ENCODE assay signal across 9 mouse cellular contexts in genomic region chr9:71126205-71126604, GRCm38 (mm10). TPM values are rescaled to one million over a fixed set of nuclear protein-coding genes. Genes with fewer than 3 reads are reported as not detected.
DNase-seq lines count a peak whose midpoint lies in the region; ATAC-seq and TF ChIP-seq lines count a peak whose summit lies in the region.
"Had no signal": no experiment of that assay in that cellular context is flagged by ENCODE, and none has a peak within 500 bp of the region (broad histone marks: within the 10 kb centered on the region; RNA-seq: fewer than 3 reads in every experiment).

No protein-coding gene starts in this region.

- H3K27ac ChIP-seq in midbrain, embryonic 14.5 days (replicated peaks; ENCODE audit: low read depth, low read length), result no peak overlapping the region
- H3K27ac ChIP-seq in midbrain, embryonic 16.5 days (ENCODE audit: low read length), result no peak overlapping the region
- no peak overlapping the region for H3K27ac ChIP-seq in spleen, adult 2 months (ENCODE audit: insufficient read depth, low read length)
- H3K27ac ChIP-seq: heart, embryonic 13.5 days had no signal

- no peak for TF ChIP-seq POLR2A in spleen, adult 2 months (IDR thresholded peaks at IDR 0.05; ENCODE audit: low read depth, low read length)

- DNase-seq in adrenal gland, adult (ENCODE audit: inconsistent age in 2 of 2, low spot score in 1 of 2), result peak; percentile 9 to 62
- no peak for DNase-seq in adrenal gland, postnatal 4 days (ENCODE audit: low spot score in 2 of 2)
- peak; percentile 39 for DNase-seq in midbrain, embryonic 14.5 days
- peak; percentile 36 for DNase-seq in cerebellum, adult 9-10 months
- peak; percentile 26 to 31 for DNase-seq in layer of hippocampus, postnatal 10 days (ENCODE audit: low spot score in 2 of 2)
- peak; percentile 3 to 47 for DNase-seq in spleen, adult 2 months (ENCODE audit: low read depth in 1 of 2, low spot score in 2 of 2)
- DNase-seq in ovary, postnatal 10 days (ENCODE audit: low spot score), result no peak

- no peaks in the 10 kb centered on the region for H3K36me3 ChIP-seq in midbrain, embryonic 14.5 days (ENCODE audit: control insufficient read depth, insufficient read depth, low read length)
- no peaks in the 10 kb centered on the region for H3K36me3 ChIP-seq in midbrain, embryonic 16.5 days (ENCODE audit: control insufficient read depth, insufficient read depth, low read length)
- no peaks in the 10 kb centered on the region for H3K36me3 ChIP-seq in spleen, adult 2 months (ENCODE audit: control insufficient read depth, insufficient read depth, low read length)
- H3K36me3 ChIP-seq: heart, embryonic 13.5 days had no signal

- no peak overlapping the region for H3K4me2 ChIP-seq in midbrain, embryonic 14.5 days (ENCODE audit: low read length)
- no peak overlapping the region for H3K4me2 ChIP-seq in midbrain, embryonic 16.5 days (ENCODE audit: low read length)
- H3K4me2 ChIP-seq: heart, embryonic 13.5 days had no signal

- H3K4me1 ChIP-seq in midbrain, embryonic 14.5 days (ENCODE audit: control insufficient read depth, insufficient read depth, low read length), result no peaks in the 10 kb centered on the region
- no peaks in the 10 kb centered on the region for H3K4me1 ChIP-seq in midbrain, embryonic 16.5 days (ENCODE audit: control insufficient read depth, insufficient read depth, low read length)
- no peaks in the 10 kb centered on the region for H3K4me1 ChIP-seq in spleen, adult 2 months (ENCODE audit: control insufficient read depth, insufficient read depth, insufficient read length)
- H3K4me1 ChIP-seq: heart, embryonic 13.5 days had no signal

- H3K27me3 ChIP-seq in midbrain, embryonic 14.5 days (ENCODE audit: control insufficient read depth, insufficient read depth, low read length), result no peaks in the 10 kb centered on the region
- H3K27me3 ChIP-seq in midbrain, embryonic 16.5 days (ENCODE audit: control insufficient read depth, insufficient read depth, low read depth, low read length), result no peaks in the 10 kb centered on the region
- no peaks in the 10 kb centered on the region for H3K27me3 ChIP-seq in spleen, adult 2 months (ENCODE audit: control insufficient read depth, insufficient read depth, low read length)

- no peak for ATAC-seq in midbrain, embryonic 14.5 days (ENCODE audit: low FRiP score, low TSS enrichment)
- no peak for ATAC-seq in midbrain, embryonic 16.5 days

- H3K9ac ChIP-seq in midbrain, embryonic 14.5 days (replicated peaks; ENCODE audit: low read length), result no peak overlapping the region
- H3K9ac ChIP-seq in midbrain, embryonic 16.5 days (ENCODE audit: low read depth, low read length), result no peak overlapping the region
- H3K9ac ChIP-seq: heart, embryonic 13.5 days had no signal

- TF ChIP-seq CTCF in spleen, adult 2 months (IDR thresholded peaks at IDR 0.05; ENCODE audit: extremely low read depth, insufficient read depth, insufficient read length, insufficient replicate concordance), result no peak

- no peak overlapping the region for H3K4me3 ChIP-seq in midbrain, embryonic 14.5 days (replicated peaks; ENCODE audit: low read depth, low read length)
- H3K4me3 ChIP-seq in midbrain, embryonic 16.5 days (ENCODE audit: low read depth, low read length), result no peak overlapping the region
- no peak overlapping the region for H3K4me3 ChIP-seq in spleen, adult 2 months (ENCODE audit: extremely low read depth, insufficient read depth, insufficient read length)
- H3K4me3 ChIP-seq: heart, embryonic 13.5 days had no signal

- WGBS in midbrain, embryonic 14.5 days, result 29% methylated on average over 2 of the region's 2 CpGs
- 37% methylated on average over 2 of the region's 2 CpGs for WGBS in midbrain, embryonic 16.5 days
- WGBS in spleen, adult 2 months, result 51% methylated on average over 2 of the region's 2 CpGs

- no peaks in the 10 kb centered on the region for H3K9me3 ChIP-seq in midbrain, embryonic 14.5 days (ENCODE audit: control insufficient read depth, low read length)
- H3K9me3 ChIP-seq in midbrain, embryonic 16.5 days (replicated peaks; ENCODE audit: control insufficient read depth, low read length, poor library complexity, severe bottlenecking), result no peaks in the 10 kb centered on the region

RNA-seq across cellular contexts. Expression of gene Aqp9, which starts 42.3 kb away (rescaled TPM):
- 10 to 100 TPM in 1 of 2 experiments, 1 to 10 TPM in 1; 1.0 to 15.7 TPM for total RNA-seq in adrenal gland, postnatal 4 days (2021)
- 0.42 and 0.61 TPM in 2 replicates for polyA plus RNA-seq in midbrain, embryonic 14.5 days (2014; fragmentation: Nextera tagmentation; extraction: Ambion mirVana)
- polyA plus RNA-seq in midbrain, embryonic 16.5 days (2015; fragmentation: Nextera tagmentation; extraction: Ambion mirVana), result 0.70 and 1.2 TPM in 2 replicates
- total RNA-seq in layer of hippocampus, postnatal 10 days (2021), result 1 to 10 TPM; 2.4 to 3.7 TPM
- 2.2 and 2.4 TPM in 2 replicates for polyA plus RNA-seq in spleen, adult 2 months (2012; rRNA removed)

Comparison
In these comparisons a context has a peak if more than half of its experiments do, and no peak if none do; other contexts are left out.
1. DNase-seq: peak in adrenal gland, adult (2 of 2), midbrain, embryonic 14.5 days (single experiment), cerebellum, adult 9-10 months (single experiment), layer of hippocampus, postnatal 10 days (2 of 2) and spleen, adult 2 months (2 of 2); none in adrenal gland, postnatal 4 days (0 of 2) and ovary, postnatal 10 days (single experiment).